Mouse (Mus musculus): ENCODE measurements around the gene Tmem184a.

DNA sequence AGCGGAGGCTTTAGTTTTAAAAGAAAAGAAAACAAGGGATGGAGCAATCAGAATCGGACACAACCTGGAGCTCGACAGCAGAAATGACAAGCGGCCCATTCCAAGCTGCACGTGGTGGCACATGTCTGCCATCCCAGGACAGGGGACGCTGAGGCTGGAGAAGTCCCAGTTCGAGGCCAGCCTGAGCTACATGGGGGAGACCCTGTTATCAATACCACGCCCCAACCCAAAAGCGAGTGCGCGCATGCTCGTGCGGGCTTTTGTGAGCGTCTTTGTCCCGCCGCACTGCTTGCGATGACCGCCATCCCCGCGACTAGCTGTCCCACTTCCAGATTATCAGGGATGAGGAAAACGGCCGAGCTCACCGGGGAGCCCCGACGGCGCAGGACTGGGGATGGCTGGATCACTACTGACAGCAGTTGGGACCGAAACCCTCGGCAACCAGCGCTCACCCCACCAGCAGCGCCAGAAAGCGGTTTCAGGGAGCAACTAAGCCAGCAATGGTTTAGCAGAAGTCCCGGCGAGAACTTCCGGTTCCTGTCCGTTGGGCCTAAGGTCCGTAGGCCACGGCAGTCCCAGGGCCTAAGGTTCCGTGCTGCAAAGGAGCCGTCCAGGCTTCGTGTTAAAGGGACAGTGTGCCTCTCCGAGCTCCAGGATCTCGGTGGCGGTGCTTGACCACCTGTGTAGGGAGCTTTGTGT is 6.8 kb upstream of the Tmem184a start, which contains the start of the genes Gm26938 and Psmg3:
- TF ChIP-seq USF1 (IDR thresholded peaks at IDR 0.05; ENCODE audit: low read depth) = no peak
- TF ChIP-seq TCF12 (IDR thresholded peaks at IDR 0.05; ENCODE audit: insufficient read depth, poor library complexity, severe bottlenecking) = no peak
- TF ChIP-seq POLR2A (IDR thresholded peaks at IDR 0.05; ENCODE audit: insufficient read length, low read depth) = peak; percentile 74
- no peak for TF ChIP-seq MYOD1 (IDR thresholded peaks at IDR 0.05; ENCODE audit: control insufficient read depth in 1 of 3, insufficient read length in 2 of 3, low read depth in 2 of 3)
- no peak for TF ChIP-seq TCF3 (IDR thresholded peaks at IDR 0.05; ENCODE audit: insufficient read length, low read depth)
- no peak for TF ChIP-seq MAX (IDR thresholded peaks at IDR 0.05; ENCODE audit: low read depth)
- no peak for TF ChIP-seq CEBPB (IDR thresholded peaks at IDR 0.05; ENCODE audit: insufficient read depth, poor library complexity, severe bottlenecking)
- no peak for TF ChIP-seq SRF (IDR thresholded peaks at IDR 0.05; ENCODE audit: control insufficient read depth, insufficient read length, low read depth)
- peak; percentile 20 for TF ChIP-seq E2F4 (IDR thresholded peaks at IDR 0.05; ENCODE audit: insufficient read depth)

All from myocyte (in vitro differentiated cells).